Mouse (Mus musculus) testis, postnatal 10 days (tissue): ENCODE results near the gene Pdzd2.

ENCODE experiments used
- DNase-seq: peaks from one replicate; pipeline ENCODE4 v3.0.0; 2021; ENCODE audit warnings: low spot score

Gene Pdzd2

DNA sequence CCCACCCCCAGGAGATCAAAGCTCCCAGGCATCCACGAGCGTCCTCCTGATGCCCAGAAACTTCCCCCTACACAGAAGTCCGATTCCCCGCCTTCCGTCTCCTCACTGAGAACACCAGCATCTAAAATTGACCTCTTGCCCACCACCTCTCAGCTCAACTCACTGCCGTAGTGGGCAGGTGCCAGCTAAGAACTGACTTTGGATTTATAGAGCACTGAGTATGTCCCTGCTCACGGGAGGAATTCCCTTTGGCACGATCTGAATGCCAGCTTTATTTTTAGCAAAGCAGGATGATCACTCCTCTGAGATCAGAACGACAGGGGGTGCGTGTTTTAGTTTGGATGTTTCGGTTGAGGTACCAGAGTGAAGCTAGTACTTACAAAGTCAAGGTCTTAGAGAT, 7.1 kb downstream of the Pdzd2 start:
- DNase-seq = no peak

DNA sequence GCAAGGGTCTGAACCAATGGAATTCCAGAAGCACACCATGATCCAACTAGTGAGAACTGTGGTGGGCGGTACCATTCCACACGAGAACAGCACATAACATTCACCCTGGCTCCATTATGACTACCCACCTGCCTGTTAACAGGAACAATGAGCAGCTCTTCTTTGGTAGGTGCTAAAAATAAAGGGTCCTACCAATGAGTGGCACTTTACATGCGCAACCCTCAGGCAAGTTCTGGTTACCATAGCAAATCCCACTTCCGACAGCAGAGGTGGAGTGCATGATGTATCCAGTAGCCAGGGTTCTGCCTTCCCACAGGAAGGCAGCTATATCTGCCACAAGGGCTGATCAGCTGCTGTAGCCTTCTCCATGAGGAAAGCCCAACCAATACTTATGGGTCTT, 11.3 kb downstream of the Pdzd2 start:
- no peak for DNase-seq

DNA sequence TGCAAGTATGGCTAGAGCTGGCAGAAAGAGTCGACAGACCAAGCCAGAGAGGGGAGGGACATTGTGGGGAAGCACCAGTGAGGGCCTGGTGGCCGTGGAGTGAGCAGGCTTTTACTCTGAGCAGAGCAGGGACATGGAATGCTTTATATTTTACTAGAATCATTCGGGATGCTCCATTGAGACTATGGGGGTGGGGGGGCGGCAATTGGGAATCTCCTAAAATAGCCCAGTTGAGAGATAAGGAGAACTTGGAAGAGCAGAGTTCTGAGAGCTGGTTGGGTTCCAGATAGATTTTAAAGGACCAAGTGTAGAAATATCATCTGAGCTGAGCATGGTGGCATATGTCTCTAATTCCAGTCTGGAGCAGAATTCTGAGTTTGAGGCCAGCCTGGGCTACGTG, 14.5 kb downstream of the Pdzd2 start:
- DNase-seq = no peak

DNA sequence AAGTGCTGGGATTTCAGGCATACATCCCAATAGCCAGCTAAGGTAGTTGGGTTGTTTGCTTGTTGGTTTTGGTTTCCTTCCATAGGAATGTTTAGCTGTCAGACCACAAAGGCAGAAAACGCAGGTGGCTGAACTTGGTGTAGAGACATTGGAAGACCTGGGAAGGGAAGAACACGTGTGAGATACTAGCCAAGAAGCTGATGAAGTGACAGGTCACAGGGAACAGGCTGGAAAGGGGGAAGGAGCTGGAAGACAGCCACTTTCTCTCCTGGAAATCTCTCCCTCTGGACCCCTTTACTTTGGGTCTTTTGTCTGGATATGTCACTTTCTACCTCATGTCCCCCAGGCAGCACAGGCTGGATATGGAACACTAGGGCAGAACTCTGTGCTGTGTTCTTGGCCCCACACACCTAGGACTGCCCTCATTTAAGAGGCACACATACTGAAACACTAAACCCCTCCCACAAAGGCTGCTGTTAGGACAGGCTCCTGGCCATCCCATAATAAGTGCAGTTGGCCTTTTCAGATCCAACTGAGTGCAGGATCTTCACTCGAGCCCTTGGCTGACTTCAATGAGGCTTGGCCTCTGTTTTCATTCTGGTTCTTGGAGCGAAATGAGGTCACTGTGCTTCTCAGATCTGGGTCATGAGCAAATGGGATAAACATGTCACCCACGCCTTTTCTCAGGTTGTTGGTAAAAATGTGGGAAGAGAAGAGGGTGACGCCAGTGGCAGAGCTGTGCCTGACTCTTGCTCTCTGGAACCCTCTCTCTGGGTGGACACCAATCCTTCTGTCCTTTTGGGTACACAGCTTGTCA, 17.8 kb downstream of the Pdzd2 start:
- no peak for DNase-seq

DNA sequence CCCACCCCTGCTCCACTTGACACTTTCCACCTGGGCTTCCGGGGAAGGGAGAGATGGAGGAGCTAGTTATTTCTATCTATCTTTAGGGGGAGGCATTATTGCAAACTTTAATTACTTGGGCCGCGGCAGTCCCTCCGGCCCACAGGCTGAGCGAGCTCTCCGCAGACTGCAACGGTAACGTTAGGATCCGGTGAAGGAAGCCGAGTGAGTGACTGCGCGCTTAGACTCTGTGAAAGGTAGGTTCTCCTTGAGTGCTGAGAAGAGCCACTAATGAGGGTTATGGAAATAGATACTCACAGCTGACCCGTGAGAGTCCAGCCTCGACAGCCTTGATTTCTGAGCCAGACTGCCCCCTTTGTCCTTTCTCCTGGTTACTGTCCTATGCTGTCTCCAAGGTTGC, 20.9 kb downstream of the Pdzd2 start:
- no peak for DNase-seq

DNA sequence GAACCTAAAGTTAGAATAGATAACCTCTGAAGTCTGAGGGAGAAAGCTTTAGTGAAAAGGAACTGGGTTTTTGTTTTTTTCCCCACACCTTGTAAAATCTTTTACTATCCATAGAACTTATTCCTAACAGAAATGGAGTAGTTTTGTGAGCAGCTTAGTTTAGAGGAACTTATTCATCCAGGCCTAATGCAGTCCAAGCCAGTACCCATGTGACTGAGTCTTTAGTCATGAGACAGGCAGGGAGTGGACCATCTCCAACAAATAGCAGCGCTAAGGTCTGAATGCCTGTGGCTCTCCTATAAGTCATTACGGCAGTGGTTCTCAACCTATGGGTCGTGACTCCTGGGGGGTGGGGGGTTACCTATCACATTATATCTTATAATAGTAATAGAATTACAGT, 22.3 kb downstream of the Pdzd2 start:
- DNase-seq = no peak

DNA sequence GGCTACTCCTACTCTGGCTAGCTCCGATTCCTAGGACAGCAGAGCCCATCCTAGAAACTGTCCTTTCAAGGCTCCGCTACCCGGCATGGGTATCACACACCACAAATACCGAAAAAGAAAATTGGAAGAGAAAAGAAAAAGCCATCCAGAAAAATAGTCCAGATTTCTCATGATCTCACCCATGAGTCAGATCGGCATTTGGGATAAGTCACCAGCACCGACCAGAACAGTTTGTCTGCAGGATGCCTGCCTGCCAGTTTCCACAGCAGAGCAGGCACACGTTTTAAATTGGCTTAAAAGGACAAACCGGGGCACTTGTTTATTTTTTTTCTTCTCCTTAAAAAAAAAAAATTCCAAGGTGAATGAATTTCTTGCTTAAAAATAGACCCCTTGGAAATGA, 22.8 kb downstream of the Pdzd2 start:
- no peak for DNase-seq

DNA sequence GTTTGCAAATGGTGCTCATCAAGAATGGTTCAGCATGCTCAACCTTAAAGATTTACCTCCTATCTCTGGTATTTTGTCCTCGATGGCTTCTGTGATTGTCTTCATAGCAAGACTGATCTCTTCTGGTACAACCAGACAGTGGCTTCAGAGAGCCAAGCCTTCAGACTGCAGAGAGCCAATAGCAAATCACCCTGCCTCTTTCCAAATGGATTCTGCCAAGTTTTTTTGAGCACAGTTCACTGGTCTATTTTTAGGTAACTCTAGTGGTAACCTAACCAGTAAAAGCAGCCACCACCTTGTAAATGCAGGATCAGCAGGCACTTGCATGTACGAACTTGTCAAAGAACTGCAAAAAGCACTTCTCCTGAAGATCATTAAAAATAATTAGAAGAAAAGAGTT, 25.4 kb downstream of the Pdzd2 start:
- DNase-seq = no peak

DNA sequence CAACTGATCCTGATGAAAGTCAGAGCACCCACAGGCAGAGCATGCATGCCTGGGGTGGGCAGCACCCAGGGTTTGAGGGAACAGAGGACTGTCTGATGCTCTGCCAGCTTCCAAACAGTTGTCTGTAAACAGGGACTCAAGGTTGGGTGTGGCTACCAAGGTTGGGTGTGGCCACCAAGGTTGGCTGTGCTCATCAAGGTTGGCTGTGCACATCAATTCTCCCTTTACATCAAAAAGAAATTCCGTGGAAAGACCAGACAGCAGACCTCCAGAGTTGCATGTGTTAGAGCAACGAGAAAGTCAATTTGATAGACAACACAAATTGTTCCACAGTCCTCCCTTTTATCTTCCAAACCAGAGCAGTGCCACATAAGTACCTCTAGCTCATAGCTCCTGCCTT, 26.5 kb downstream of the Pdzd2 start:
- DNase-seq = no peak

DNA sequence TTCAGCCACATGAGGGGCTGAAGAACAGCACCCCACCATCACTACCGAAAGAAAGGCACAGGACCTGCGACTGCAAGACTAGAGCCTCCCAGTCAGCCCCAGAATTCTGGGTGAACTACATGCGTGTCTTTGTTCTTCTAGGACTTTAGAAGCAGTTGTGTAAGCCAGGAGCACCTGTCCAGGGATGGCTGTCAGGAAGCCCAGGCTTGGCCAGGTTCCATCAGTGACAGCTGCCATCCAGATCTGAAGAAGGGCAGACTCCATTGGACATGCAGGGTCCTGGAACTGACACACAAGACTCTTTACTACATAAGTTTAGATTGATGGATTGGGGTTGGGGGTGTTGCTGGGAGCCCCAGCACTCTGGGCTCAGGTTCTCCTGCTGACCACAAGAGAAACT, 29.7 kb downstream of the Pdzd2 start:
- no peak for DNase-seq

DNA sequence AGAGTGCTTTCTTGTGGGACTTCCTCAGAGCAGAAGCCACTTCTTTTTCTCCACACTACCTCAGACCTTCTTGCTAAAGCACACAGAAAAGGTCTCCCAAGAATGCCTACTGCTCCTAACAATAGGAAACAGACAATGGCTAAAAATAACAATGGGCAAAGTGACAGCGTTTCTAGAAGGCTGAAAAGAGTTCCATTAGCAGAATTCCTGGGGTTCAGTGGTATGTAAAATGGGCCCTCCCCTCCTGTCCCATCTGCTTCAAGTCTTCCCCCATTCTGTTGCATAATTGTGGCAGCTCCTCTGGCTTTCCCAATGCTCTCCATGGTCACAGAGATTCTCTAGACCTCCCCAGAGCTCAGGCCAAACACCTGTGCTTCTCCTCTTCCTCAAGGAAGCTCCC, 31.4 kb downstream of the Pdzd2 start:
- no peak for DNase-seq

DNA sequence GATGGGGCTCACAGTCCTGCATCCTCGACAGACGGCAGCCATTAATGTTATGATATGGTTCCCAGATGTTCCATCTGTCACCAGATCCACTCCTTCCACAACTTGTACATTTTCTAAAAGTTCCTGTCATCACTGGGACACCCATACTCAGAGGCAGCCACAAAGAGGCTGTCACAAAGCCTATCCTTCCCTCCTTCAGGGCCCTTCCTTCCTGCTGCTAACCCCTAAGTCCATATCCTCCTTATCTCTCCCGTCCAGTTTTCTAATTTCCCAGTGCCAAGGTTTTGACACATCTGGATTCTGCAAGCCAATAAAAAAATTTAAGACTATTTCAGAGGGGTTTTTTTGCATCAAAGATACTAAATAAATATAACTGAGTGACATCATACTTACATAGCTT, 32.8 kb downstream of the Pdzd2 start:
- DNase-seq = no peak

DNA sequence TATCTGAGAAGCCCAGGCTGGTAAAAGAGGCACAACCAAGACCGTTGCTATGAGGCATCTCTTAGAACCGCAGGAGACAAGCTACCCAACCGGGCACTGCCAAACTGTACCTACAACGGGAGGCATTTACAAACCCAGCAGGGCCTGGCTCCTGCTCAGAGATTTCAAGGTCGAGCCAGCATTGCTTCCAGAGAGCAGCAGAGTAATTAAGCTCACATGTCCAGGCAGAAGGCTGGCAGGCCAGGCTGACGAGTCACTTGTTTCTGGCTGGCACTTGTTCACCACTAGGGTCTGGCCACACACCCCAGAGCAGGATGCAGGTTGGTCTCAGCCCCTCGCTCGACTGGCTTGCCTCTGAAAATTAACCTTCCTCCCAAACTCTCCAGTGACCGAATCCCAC, 39.4 kb downstream of the Pdzd2 start:
- peak; percentile 44 for DNase-seq

DNA sequence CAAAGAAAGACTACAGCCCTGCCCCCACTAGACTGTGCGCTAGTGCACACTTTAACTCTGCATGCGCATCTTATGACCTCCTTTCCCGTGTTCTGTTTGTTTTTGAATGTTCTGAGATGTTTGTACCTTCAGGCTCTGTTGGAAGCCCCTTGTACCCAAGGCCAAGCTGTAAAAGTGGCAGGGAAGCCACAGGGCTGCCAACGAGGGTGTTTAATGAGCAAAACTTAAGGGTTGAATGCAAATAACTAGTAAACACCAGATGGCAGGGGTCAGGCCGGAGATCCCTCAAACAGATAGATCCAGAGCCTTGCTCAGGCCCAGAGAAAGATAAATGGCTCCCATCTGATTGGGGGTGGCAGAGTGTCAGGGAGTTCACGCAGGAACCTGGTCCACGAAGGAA, 42.0 kb downstream of the Pdzd2 start:
- DNase-seq = no peak

DNA sequence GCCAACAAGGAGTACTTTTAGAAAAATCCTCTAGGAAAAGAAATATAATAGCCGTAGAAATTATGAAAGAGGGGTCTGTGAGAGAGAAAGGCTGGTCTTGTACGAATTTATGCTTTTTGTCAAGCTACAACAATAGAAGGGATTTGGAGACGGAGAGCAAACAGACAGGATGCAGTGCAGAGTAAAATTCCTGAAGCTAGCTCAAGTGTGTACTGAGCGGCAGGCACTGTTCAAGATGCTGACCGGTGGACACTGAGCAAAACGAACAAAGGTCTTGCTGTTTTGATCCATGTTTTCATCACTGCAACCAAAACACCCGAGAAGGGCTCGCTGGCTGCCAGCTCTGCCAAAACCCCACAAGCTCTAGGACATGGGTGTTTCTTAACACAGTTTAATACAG, 42.8 kb downstream of the Pdzd2 start:
- DNase-seq = no peak

DNA sequence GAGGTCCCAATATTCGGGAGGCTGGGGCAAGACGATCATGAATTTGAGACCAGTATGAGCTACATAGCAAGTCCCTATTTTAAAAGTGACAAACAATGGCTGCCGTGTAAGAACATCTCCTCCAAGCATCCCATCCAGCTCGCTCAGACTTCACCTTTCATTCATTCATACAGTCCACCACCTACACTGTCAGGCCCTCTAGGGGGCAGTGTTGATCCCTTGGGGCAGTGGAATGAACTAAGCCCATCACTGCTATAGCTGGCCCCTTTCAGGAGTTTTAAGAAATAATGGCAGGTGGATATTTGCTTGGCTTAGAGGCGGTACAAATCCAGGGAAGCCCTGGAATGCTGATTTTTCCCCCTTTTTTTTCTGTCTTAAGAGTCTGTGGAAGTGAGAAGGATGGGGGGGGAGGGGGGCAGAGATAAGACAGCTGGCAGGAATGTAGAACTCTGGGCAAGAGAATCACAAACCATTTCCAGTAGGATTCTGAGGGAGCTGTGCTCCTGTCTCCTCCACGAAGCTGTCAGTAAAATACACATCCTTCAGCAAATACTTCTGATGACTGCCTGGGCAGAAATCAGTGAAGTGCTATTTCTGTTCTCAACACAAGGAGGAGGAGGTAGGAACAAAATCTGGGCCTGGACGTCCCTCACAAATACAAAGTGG, 49.9 kb downstream of the Pdzd2 start:
- DNase-seq = no peak

DNA sequence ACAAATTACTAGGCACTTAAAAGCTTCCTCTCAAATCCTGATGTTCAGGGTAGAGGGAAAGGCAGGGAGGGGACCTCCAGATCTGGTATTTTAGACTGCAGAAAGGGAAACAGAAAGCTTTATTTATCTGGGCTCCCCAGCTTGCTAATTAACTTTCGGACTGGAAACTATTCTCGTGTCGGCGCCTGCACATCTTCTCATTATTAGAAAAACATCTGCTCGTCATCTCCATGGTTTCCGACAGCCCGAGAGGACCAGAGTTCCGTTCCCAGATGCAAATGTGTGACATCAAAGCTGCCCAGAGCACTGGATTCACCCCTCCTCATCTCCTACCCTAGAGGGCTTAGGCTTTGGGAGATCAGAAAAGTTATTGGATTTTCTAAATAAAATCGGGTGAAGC, 57.2 kb downstream of the Pdzd2 start:
- DNase-seq = no peak

DNA sequence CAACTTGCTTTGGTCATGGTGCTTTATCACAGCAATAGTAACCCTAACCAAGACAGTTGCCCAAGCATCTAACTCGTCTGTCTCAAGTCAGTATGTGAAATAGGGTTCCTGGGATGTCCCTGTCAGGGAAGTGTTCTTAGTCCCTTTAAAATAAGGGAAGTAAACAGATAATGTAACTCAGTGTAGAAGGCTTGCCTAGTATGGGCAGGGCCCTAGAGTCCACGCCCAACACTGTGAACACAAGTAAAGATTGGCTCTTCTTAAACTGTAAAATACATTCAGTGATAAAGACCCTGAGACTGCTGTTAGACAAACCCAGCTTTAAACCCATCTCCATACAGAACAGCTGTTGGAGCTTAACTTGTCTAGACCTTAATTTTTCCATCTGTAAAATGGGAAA, 57.8 kb downstream of the Pdzd2 start:
- no peak for DNase-seq

DNA sequence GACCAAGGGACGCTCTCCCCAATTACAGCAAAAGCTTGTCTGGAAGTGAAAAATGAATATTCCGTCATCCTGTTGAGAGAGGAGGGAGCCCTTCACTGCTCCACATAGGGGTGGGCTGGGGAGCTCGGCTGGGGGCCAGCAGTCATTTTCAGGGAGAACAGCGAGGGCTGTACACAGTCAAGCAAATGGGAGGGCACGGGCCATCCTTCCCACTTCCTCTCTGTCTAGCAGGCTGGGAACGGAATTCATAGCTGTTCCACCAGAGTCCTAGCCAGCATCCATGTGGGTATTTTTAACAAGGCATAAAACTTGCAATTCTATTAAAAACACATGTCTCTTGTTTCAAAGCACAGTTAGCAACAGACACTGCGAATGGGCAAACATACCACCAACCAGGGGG, 59.0 kb downstream of the Pdzd2 start:
- peak; percentile 64 for DNase-seq

DNA sequence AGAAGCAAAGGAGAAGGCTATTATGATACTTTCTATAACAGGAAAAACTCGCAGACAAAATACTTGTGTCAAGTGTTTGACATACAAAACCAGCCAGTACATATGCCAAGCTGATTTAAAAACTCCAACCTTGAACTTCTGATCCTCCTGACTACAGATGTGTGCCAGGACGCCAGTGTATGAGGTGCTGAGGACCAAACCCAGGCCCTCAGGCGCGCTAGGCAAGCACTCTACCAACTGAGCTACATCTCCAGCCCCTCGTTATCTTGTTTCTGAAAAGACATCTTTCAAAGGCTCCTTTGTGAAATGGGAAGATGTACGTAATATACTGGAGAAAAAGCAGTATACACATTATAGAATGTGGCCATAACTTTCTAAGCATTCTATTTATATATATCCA, 59.7 kb downstream of the Pdzd2 start:
- no peak for DNase-seq

DNA sequence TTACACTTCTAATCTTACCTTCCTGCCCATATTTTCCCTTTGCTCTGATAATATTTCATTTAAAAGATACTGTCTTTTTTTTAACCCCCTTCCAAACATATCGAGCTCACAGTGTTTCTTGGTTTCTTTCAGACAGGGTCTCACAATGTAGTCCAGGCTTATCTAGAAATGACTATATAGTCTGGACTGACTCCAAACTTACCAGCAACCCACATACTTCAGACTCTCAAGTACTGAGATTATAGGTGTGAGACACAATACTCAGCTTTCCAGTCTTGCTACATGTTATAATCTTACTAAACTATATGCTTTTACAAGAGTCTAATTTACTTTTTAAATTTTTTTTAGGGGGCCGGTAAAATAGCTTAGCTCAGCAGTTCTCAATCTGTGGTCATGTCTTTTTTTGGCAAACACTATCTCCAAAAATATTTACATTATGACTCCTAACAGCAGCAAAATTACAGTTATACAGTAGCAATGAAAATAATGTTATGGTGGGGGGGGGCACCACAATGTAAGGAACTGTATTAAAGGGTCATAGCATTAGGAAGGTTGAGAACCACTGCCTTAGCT, 61.1 kb downstream of the Pdzd2 start:
- no peak for DNase-seq

DNA sequence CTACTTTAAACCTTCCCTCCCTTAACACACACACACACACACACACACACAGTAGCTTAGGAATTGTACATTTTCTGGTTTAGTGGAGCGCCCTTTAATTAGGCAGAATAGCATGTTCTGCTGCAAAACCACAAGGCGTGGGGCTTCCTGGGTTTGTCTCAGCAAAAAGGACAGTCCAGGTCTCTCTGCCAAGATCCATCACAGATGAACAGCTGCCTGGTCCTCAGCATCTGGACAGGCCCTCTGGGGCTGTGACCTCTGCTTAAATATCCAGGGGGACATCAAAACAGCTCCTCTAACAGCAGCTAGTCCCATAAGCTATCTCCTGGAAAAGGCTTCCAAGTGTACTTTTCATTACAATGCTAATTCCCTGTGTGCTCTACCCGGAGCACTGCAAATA, 64.4 kb downstream of the Pdzd2 start:
- no peak for DNase-seq

DNA sequence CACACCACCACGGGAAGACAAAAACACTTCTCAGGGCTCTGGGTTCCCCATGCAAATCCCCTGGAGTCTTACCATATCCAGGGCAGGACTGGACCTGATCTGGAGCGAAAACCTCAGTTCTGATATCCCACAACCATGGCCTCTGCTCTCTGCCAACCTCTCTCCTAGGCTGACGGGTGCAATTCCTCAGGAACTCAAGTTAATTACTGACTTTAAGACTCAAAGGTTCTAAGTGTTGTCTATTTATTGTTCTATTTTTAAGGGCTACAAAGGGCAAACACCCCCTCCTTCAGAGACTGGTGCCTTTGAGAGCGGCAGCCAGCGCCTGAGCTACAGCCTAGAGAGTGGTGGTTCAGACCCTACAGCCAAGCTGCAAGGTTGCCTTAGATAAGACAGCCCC, 65.7 kb downstream of the Pdzd2 start:
- no peak for DNase-seq
